In genomic region chr4:148947833-148948388, GRCm38 (mm10) we compare ENCODE assay signal across 13 mouse cellular contexts.
A peak's percentile ranks its signal among the peaks of the same experiment; 100 is the strongest.
DNase-seq lines count a peak whose midpoint lies in the region; ATAC-seq lines count a peak whose summit lies in the region.
"Had no signal": no experiment of that assay in that cellular context is flagged by ENCODE, and none has a peak within 500 bp of the region (broad histone marks: within the 10 kb centered on the region; RNA-seq: fewer than 3 reads in every experiment).

No protein-coding gene starts in this region.

- H3K9ac ChIP-seq in lung, embryonic 16.5 days (ENCODE audit: low read length), result no peak overlapping the region
- H3K9ac ChIP-seq: hindbrain, embryonic 15.5 days; limb, embryonic 13.5 days had no signal

- H3K27ac ChIP-seq in lung, embryonic 16.5 days (ENCODE audit: low read length), result no peak overlapping the region
- H3K27ac ChIP-seq: hindbrain, embryonic 15.5 days; limb, embryonic 13.5 days had no signal

- ATAC-seq in lung, embryonic 16.5 days (ENCODE audit: low read depth), result peak; percentile 21; the same call in 1 of the 2 replicates
- ATAC-seq: forebrain, embryonic 16.5 days had no signal

- no peaks in the 10 kb centered on the region for H3K9me3 ChIP-seq in lung, embryonic 16.5 days (ENCODE audit: control insufficient read depth, low read length)
- H3K9me3 ChIP-seq: hindbrain, embryonic 15.5 days; limb, embryonic 13.5 days had no signal

- H3K4me2 ChIP-seq in lung, embryonic 16.5 days (ENCODE audit: low read depth, low read length), result no peak overlapping the region
- H3K4me2 ChIP-seq: hindbrain, embryonic 15.5 days; limb, embryonic 13.5 days had no signal

- DNase-seq in urinary bladder, adult 18-20 months (ENCODE audit: low spot score in 2 of 2), result peak; percentile 71 to 81
- DNase-seq in urinary bladder, postnatal 10 days (ENCODE audit: low spot score), result no peak
- peak; percentile 57 for DNase-seq in kidney, postnatal 10 days
- DNase-seq in gastrocnemius, postnatal 4 days (ENCODE audit: low spot score in 2 of 2), result no peak
- DNase-seq in ovary, postnatal 14 days (ENCODE audit: low spot score), result no peak
- no peak for DNase-seq in cerebellum, postnatal 36 days
- no peak for DNase-seq in right cerebral cortex, adult 2 months (ENCODE audit: low spot score in 2 of 2)
- DNase-seq: adrenal gland, postnatal 10 days; cerebellum, postnatal 10 days had no signal

- H3K4me1 ChIP-seq in lung, embryonic 16.5 days (replicated peaks; ENCODE audit: control insufficient read depth, insufficient read depth, low read length), result peaks cover 33% of the 10 kb centered on the region

- no peak overlapping the region for H3K4me3 ChIP-seq in lung, embryonic 16.5 days (ENCODE audit: low read length)
- H3K4me3 ChIP-seq: hindbrain, embryonic 15.5 days; limb, embryonic 13.5 days had no signal

- H3K27me3 ChIP-seq in lung, embryonic 16.5 days (ENCODE audit: control insufficient read depth, insufficient read depth, low read depth, low read length), result peaks cover 21% of the 10 kb centered on the region

- no peaks in the 10 kb centered on the region; the same call in 1 of the 2 replicates for H3K36me3 ChIP-seq in lung, embryonic 16.5 days (ENCODE audit: control insufficient read depth, insufficient read depth, low read length)
- H3K36me3 ChIP-seq: hindbrain, embryonic 15.5 days; limb, embryonic 13.5 days had no signal

- 25% methylated on average over 10 of the region's 10 CpGs for WGBS in lung, embryonic 16.5 days

Comparison
In these comparisons a context has a peak if more than half of its experiments do, and no peak if none do; other contexts are left out.
1. DNase-seq: peak in urinary bladder, adult 18-20 months (2 of 2) and kidney, postnatal 10 days (single experiment); none in urinary bladder, postnatal 10 days (single experiment), gastrocnemius, postnatal 4 days (0 of 2), ovary, postnatal 14 days (single experiment), cerebellum, postnatal 36 days (0 of 2) and right cerebral cortex, adult 2 months (0 of 2).